Mouse (Mus musculus) neural tube, embryonic 13.5 days (tissue): Measurements from ENCODE around the gene Cchcr1. TPM values are rescaled to one million over a fixed set of nuclear protein-coding genes. Genes with fewer than 3 reads are reported as not detected.
A peak's percentile ranks its signal among the peaks of the same experiment; 100 is the strongest.

Experiments
- ATAC-seq: fragments of 200-750 bp; cut with Nextera tagmentation; 2 replicates; pipeline ENCODE4 v1.8.0; 2017; ENCODE audit warnings: low read depth, mild to moderate bottlenecking, moderate TSS enrichment, moderate library complexity
- H3K27ac ChIP-seq: fragments of 300-500 bp; sonication (generic); replicated peaks from 2 replicates; pipeline ENCODE4 v1.5.1; 2015; ENCODE audit warnings: moderate library complexity, mild to moderate bottlenecking, inconsistent platforms
- H3K27me3 ChIP-seq: fragments of 300-500 bp; sonication (generic); 2 replicates; pipeline ENCODE4 v1.6.1; 2015; ENCODE audit warnings: mild to moderate bottlenecking, inconsistent platforms
- H3K36me3 ChIP-seq: fragments of 300-500 bp; sonication (generic); 2 replicates; pipeline ENCODE4 v1.6.1; 2015; ENCODE audit warnings: mild to moderate bottlenecking, inconsistent platforms
- H3K4me1 ChIP-seq: fragments of 300-500 bp; sonication (generic); replicated peaks from 2 replicates; pipeline ENCODE4 v1.6.1; 2015; ENCODE audit warnings: inconsistent platforms
- H3K4me2 ChIP-seq: fragments of 300-500 bp; sonication (generic); 2 replicates; pipeline ENCODE4 v1.6.1; 2015; ENCODE audit warnings: inconsistent platforms, mild to moderate bottlenecking, moderate library complexity
- H3K4me3 ChIP-seq: fragments of 300-500 bp; sonication (generic); 2 replicates; pipeline ENCODE4 v1.5.1; 2015; ENCODE audit warnings: mild to moderate bottlenecking, inconsistent platforms
- H3K9ac ChIP-seq: fragments of 300-500 bp; sonication (generic); 2 replicates; pipeline ENCODE4 v1.6.1; 2015; ENCODE audit warnings: moderate library complexity, mild to moderate bottlenecking, inconsistent platforms
- H3K9me3 ChIP-seq: fragments of 300-500 bp; sonication (generic); 2 replicates; pipeline ENCODE4 v1.6.1; 2016; ENCODE audit warnings: inconsistent platforms
- WGBS: fragments of 180-500 bp; shearing (Covaris S2); methylation state at CpG from one replicate; pipeline ENCODE4 v1.1.7; 2015; 5-methylcytosine and 5-hydroxymethylcytosine counted together
- polyA plus RNA-seq: library from polyadenylated mRNA; unstranded; fragments of >200 nt; fragmentation: Nextera tagmentation; extraction: Ambion mirVana; gene quantifications from 2 replicates; pipeline ENCODE4 v1.2.1, GENCODE M21; 2015

Cchcr1 gene
- polyA plus RNA-seq, 1 experiment from 2014 or later, result 6.4 TPM

DNA sequence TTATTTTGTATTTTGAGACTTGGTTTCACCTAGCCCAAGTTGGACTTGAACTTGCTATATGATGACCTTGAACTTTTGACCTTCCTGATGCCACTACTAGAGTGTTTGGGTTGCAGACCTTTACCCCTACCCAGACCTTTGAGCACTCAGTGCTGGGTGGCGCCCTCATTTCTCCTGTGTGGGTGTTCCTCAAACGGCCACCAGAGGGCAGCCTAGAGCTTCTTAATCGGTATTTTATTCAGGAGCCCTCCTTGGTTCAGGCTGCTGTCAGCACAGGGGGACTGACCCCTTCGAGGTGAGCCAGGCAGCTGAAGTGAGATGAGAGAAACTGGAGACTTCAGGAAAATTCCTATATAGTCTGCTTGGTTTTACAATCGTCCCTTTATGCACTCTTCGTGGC is 27.8 kb downstream of the Cchcr1 start:
- Histone ChIP-seq H3K27ac (no peak overlapping the region), H3K9ac (no peak overlapping the region), H3K4me1 (peaks cover 27% of the 10 kb centered on the region), H3K9me3 (no peaks in the 10 kb centered on the region), H3K4me3 (no peak overlapping the region), H3K4me2 (no peak overlapping the region), H3K27me3 (no peaks in the 10 kb centered on the region), H3K36me3 (no peaks in the 10 kb centered on the region)
- peak; percentile 41; the same call in 1 of the 2 replicates for ATAC-seq
- WGBS, result 29% methylated on average over 6 of the region's 6 CpGs

- Histone ChIP-seq H3K27me3 (no peaks in the 10 kb centered on the region), H3K36me3 (no peaks in the 10 kb centered on the region), H3K4me2 (no peak overlapping the region), H3K9me3 (no peaks in the 10 kb centered on the region), H3K4me3 (no peak overlapping the region), H3K27ac (no peak overlapping the region), H3K4me1 (peaks cover 27% of the 10 kb centered on the region), H3K9ac (no peak overlapping the region)
- WGBS, result 54% methylated on average over 2 of the region's 2 CpGs
- ATAC-seq, result no peak
Observed at GRCm38 (mm10) chr17:35547465-35547864, 30.6 kb downstream of the Cchcr1 start.

GRCm38 (mm10) chr17:35548636-35549035 is 31.7 kb downstream of the Cchcr1 start:
- Histone ChIP-seq H3K4me2 (no peak overlapping the region), H3K9ac (no peak overlapping the region), H3K4me1 (peaks cover 18% of the 10 kb centered on the region; the same call in 1 of the 2 replicates), H3K4me3 (no peak overlapping the region), H3K36me3 (no peaks in the 10 kb centered on the region), H3K27me3 (no peaks in the 10 kb centered on the region), H3K27ac (no peak overlapping the region), H3K9me3 (no peaks in the 10 kb centered on the region)
- WGBS, result 18% methylated on average over 5 of the region's 5 CpGs
- ATAC-seq, result no peak

- 62% methylated on average over 15 of the region's 15 CpGs for WGBS
- H3K36me3 ChIP-seq, result no peaks in the 10 kb centered on the region
- no peak overlapping the region for H3K9ac ChIP-seq
- H3K9me3 ChIP-seq, result no peaks in the 10 kb centered on the region
- H3K4me2 ChIP-seq, result no peak overlapping the region
- no peaks in the 10 kb centered on the region for H3K27me3 ChIP-seq
- H3K27ac ChIP-seq, result no peak overlapping the region
- no peak for ATAC-seq
- no peak overlapping the region for H3K4me3 ChIP-seq
- H3K4me1 ChIP-seq, result peaks cover 13% of the 10 kb centered on the region; the same call in 1 of the 2 replicates
Observed at GRCm38 (mm10) chr17:35549437-35550142, 32.7 kb downstream of the Cchcr1 start.

- Histone ChIP-seq H3K9ac (no peak overlapping the region), H3K4me3 (no peak overlapping the region), H3K4me2 (no peak overlapping the region), H3K36me3 (no peaks in the 10 kb centered on the region), H3K9me3 (no peaks in the 10 kb centered on the region), H3K27me3 (no peaks in the 10 kb centered on the region), H3K27ac (no peak overlapping the region), H3K4me1 (peaks cover 13% of the 10 kb centered on the region; the same call in 1 of the 2 replicates)
- 95% methylated on average over 4 of the region's 4 CpGs for WGBS
- no peak for ATAC-seq
Observed at GRCm38 (mm10) chr17:35550143-35550494, 33.2 kb downstream of the Cchcr1 start.

DNA sequence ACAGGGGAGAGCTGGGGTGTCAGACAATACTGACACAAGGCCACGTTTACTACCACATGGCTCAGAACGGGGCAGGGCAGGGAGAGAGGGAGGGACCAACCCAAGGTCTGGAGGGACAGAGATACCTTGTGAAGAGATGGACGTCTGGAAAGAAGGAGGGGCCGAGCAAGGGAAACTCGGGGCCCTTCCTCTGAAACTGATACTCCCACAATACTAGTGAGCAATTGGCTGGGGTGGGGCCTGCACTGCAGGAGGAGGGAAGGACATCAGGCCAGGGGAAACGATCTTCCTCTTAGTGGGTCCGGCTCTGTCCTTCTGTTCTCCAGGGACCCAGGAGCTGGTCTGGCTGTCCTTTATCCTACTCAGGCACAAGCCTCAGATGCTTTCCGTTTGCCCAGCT is 34.0 kb downstream of the Cchcr1 start:
- no peak overlapping the region for H3K27ac ChIP-seq
- H3K27me3 ChIP-seq, result no peaks in the 10 kb centered on the region
- H3K4me2 ChIP-seq, result no peak overlapping the region
- no peaks in the 10 kb centered on the region for H3K36me3 ChIP-seq
- peaks cover 13% of the 10 kb centered on the region; the same call in 1 of the 2 replicates for H3K4me1 ChIP-seq
- WGBS, result 49% methylated on average over 8 of the region's 8 CpGs
- no peaks in the 10 kb centered on the region for H3K9me3 ChIP-seq
- no peak for ATAC-seq
- no peak overlapping the region for H3K4me3 ChIP-seq
- no peak overlapping the region for H3K9ac ChIP-seq

GRCm38 (mm10) chr17:35551881-35552414 is 35.0 kb downstream of the Cchcr1 start, which contains the start of gene Cdsn:
TSS of gene Cdsn (plus strand) at chr17:35552128.
- Histone ChIP-seq H3K4me1 (peaks cover 4% of the 10 kb centered on the region; the same call in 1 of the 2 replicates), H3K27ac (no peak within 1 kb of the TSS), H3K36me3 (no peaks in the 10 kb centered on the region), H3K9ac (no peak within 1 kb of the TSS), H3K9me3 (no peaks in the 10 kb centered on the region), H3K4me2 (no peak within 1 kb of the TSS), H3K27me3 (no peaks in the 10 kb centered on the region), H3K4me3 (no peak within 1 kb of the TSS)
- WGBS, result 80% methylated on average over 10 of the region's 10 CpGs
- ATAC-seq, result no peak

DNA sequence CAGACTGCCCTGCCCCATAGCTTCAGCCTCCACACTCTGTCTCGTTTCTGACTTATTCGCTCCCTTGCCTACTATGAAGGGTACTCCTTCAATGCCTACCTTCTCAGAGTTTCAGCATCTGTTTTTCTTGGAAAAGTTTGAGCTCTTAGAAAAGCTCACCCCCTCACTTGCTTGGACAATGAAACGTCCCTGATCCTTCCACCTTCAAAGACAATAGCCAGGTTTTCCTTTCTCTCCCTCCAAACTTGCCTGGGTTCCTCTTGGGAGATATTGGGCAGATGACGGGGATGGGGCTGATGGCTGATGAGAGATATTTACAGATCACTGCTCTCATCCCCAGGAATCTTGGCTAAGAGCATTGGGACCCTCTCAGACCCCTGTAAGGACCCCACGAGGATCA is 37.4 kb downstream of the Cchcr1 start:
- no peaks in the 10 kb centered on the region for H3K4me1 ChIP-seq
- no peak overlapping the region for H3K27ac ChIP-seq
- H3K36me3 ChIP-seq, result no peaks in the 10 kb centered on the region
- no peaks in the 10 kb centered on the region for H3K9me3 ChIP-seq
- no peak overlapping the region for H3K4me3 ChIP-seq
- 87% methylated on average over 5 of the region's 5 CpGs for WGBS
- H3K4me2 ChIP-seq, result no peak overlapping the region
- H3K27me3 ChIP-seq, result no peaks in the 10 kb centered on the region
- ATAC-seq, result no peak
- no peak overlapping the region for H3K9ac ChIP-seq

DNA sequence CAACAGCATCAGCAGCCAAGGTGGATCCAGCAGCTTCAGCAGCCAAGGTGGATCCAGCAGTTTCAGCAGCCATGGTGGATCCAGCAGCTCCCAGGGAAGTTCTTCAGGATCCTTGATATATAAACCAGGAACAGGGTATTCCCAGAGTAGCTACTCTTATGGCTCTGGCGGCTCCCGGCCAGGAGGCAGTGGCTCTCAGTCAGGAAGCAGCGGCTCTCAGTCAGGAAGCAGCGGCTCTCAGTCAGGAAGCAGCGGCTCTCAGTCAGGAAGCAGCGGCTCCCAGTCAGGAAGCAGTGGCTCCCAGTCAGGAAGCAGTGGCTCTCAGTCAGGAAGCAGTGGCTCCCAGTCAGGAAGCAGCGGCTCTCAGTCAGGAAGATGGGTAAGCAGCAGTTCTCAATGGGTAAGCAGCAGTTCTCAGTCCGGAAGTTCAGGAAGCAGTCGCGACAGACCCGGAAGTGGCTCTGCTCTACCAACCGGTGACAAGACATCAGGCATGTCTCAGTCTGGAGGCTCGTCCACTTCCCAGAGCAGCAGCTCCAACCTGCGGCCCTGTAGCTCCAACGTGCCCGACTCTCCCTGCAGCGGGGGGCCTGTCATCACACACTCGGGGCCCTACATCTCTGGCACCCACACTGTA is 38.0 kb downstream of the Cchcr1 start:
- Histone ChIP-seq H3K4me1 (no peaks in the 10 kb centered on the region), H3K27ac (no peak overlapping the region), H3K9ac (no peak overlapping the region), H3K4me2 (no peak overlapping the region), H3K27me3 (no peaks in the 10 kb centered on the region), H3K36me3 (no peaks in the 10 kb centered on the region), H3K9me3 (no peaks in the 10 kb centered on the region), H3K4me3 (no peak overlapping the region)
- no peak for ATAC-seq
- WGBS, result 91% methylated on average over 18 of the region's 18 CpGs

GRCm38 (mm10) chr17:35556186-35556765 is 39.4 kb downstream of the Cchcr1 start:
- H3K4me3 ChIP-seq, result no peak overlapping the region
- H3K36me3 ChIP-seq, result no peaks in the 10 kb centered on the region
- H3K27ac ChIP-seq, result no peak overlapping the region
- no peak overlapping the region for H3K4me2 ChIP-seq
- WGBS, result 90% methylated on average over 13 of the region's 13 CpGs
- H3K4me1 ChIP-seq, result 0 out of 2 replicates have a peak, but pooled peaks cover 2% of the 10 kb centered on the region
- ATAC-seq, result no peak
- H3K27me3 ChIP-seq, result no peaks in the 10 kb centered on the region
- H3K9me3 ChIP-seq, result no peaks in the 10 kb centered on the region
- H3K9ac ChIP-seq, result no peak overlapping the region

DNA sequence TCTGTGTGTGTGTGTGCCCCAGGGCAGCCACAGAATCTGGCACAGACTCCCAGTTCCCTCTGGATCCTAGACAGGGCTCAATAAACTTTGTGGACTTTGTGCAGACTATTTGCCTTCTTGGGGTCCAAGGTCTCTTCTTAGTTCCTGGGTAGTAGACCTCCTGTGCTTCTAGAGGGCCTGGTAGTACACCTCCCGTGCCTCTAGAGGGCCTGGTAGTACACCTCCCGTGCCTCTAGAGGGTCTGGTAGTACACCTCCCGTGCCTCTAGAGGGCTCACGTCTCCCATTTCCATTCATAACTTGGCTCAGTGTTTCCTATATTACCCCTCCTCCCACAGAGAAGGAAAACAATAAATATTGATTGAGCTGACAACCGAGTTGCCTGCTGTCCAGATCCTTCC is 39.9 kb downstream of the Cchcr1 start:
- H3K9me3 ChIP-seq, result no peaks in the 10 kb centered on the region
- H3K4me3 ChIP-seq, result no peak overlapping the region
- no peak overlapping the region for H3K27ac ChIP-seq
- no peak overlapping the region for H3K4me2 ChIP-seq
- no peaks in the 10 kb centered on the region for H3K27me3 ChIP-seq
- 27% methylated on average over 5 of the region's 5 CpGs for WGBS
- H3K9ac ChIP-seq, result no peak overlapping the region
- H3K36me3 ChIP-seq, result no peaks in the 10 kb centered on the region
- ATAC-seq, result no peak
- H3K4me1 ChIP-seq, result 0 out of 2 replicates have a peak, but pooled peaks cover 3% of the 10 kb centered on the region

GRCm38 (mm10) chr17:35557351-35557750 is 40.5 kb downstream of the Cchcr1 start:
- H3K27ac ChIP-seq, result 0 out of 2 replicates have a peak overlapping the region, but pooled peaks have one; percentile 0
- H3K4me1 ChIP-seq, result 0 out of 2 replicates have a peak, but pooled peaks cover 3% of the 10 kb centered on the region
- no peaks in the 10 kb centered on the region for H3K36me3 ChIP-seq
- no peaks in the 10 kb centered on the region for H3K27me3 ChIP-seq
- 75% methylated on average over 9 of the region's 9 CpGs for WGBS
- no peak overlapping the region for H3K4me2 ChIP-seq
- ATAC-seq, result no peak
- H3K4me3 ChIP-seq, result no peak overlapping the region
- H3K9me3 ChIP-seq, result no peaks in the 10 kb centered on the region
- no peak overlapping the region for H3K9ac ChIP-seq
